Mouse (Mus musculus) lung, postnatal 4 days (tissue): ENCODE results near the gene Trabd2b.
A peak's percentile ranks its signal among the peaks of the same experiment; 100 is the strongest.

ENCODE experiments used
- DNase-seq, 2 experiments: peaks; one replicate each; pipeline ENCODE4 v3.0.0; 2021

The Trabd2b gene

GRCm38 (mm10) chr4:114500317-114500716, 93.8 kb downstream of the Trabd2b start:
- no peak for DNase-seq

- DNase-seq, result no peak
These were observed 94.5 kb downstream of the Trabd2b start for GRCm38 (mm10) chr4:114501048-114501447.

- DNase-seq, result no peak
These were observed 95.1 kb downstream of the Trabd2b start for GRCm38 (mm10) chr4:114501611-114502010.

- no peak for DNase-seq
These were observed 97.9 kb downstream of the Trabd2b start for GRCm38 (mm10) chr4:114504227-114505041.

GRCm38 (mm10) chr4:114509601-114510000, 103.1 kb downstream of the Trabd2b start:
- no peak for DNase-seq

GRCm38 (mm10) chr4:114511649-114512048, 105.1 kb downstream of the Trabd2b start:
- no peak for DNase-seq

- no peak for DNase-seq
These were observed 106.6 kb downstream of the Trabd2b start for GRCm38 (mm10) chr4:114513149-114513548.

- DNase-seq, result no peak
These were observed 108.8 kb downstream of the Trabd2b start for GRCm38 (mm10) chr4:114515330-114515771.

- peak in 1 of 2 experiments; percentile 11 for DNase-seq
These were observed 110.1 kb downstream of the Trabd2b start for GRCm38 (mm10) chr4:114516651-114517050.

GRCm38 (mm10) chr4:114518061-114518460, 111.5 kb downstream of the Trabd2b start:
- no peak for DNase-seq

- DNase-seq, result no peak
These were observed 112.0 kb downstream of the Trabd2b start for GRCm38 (mm10) chr4:114518571-114518970.

GRCm38 (mm10) chr4:114519321-114519720, 112.8 kb downstream of the Trabd2b start:
- DNase-seq, result no peak

- no peak for DNase-seq
These were observed 113.4 kb downstream of the Trabd2b start for GRCm38 (mm10) chr4:114519966-114520365.

- no peak for DNase-seq
These were observed 117.0 kb downstream of the Trabd2b start for GRCm38 (mm10) chr4:114523335-114524188.

GRCm38 (mm10) chr4:114531591-114531990, 125.1 kb downstream of the Trabd2b start:
- no peak for DNase-seq

GRCm38 (mm10) chr4:114533894-114534754, 127.6 kb downstream of the Trabd2b start:
- DNase-seq, result peak; percentile 32 to 85

GRCm38 (mm10) chr4:114537376-114537974, 131.0 kb downstream of the Trabd2b start:
- no peak for DNase-seq

GRCm38 (mm10) chr4:114540031-114540430, 133.5 kb downstream of the Trabd2b start:
- DNase-seq, result no peak

GRCm38 (mm10) chr4:114541221-114541620, 134.7 kb downstream of the Trabd2b start:
- no peak for DNase-seq

- no peak for DNase-seq
These were observed 135.6 kb downstream of the Trabd2b start for GRCm38 (mm10) chr4:114542136-114542535.

- DNase-seq, result no peak
These were observed 139.1 kb downstream of the Trabd2b start for GRCm38 (mm10) chr4:114545481-114546200.
